Mouse (Mus musculus) cerebellum, adult 9-10 months (tissue): ENCODE results near the gene Ins2.

Experiments used
- DNase-seq: peaks from one replicate; pipeline ENCODE4 v3.0.0; 2022

Gene Ins2

GRCm38 (mm10) chr7:142663931-142664421 is 79.2 kb downstream of the Ins2 start:
- DNase-seq = no peak

GRCm38 (mm10) chr7:142663151-142663550 is 80.0 kb downstream of the Ins2 start:
- no peak for DNase-seq

GRCm38 (mm10) chr7:142661811-142662210 is 81.4 kb downstream of the Ins2 start:
- DNase-seq = no peak

GRCm38 (mm10) chr7:142661046-142661445 is 82.1 kb downstream of the Ins2 start:
- DNase-seq = no peak

GRCm38 (mm10) chr7:142660651-142660945 is 82.6 kb downstream of the Ins2 start:
- DNase-seq = no peak

- DNase-seq = no peak
These were observed 83.2 kb downstream of the Ins2 start for GRCm38 (mm10) chr7:142659767-142660650.

GRCm38 (mm10) chr7:142659181-142659681 is 84.0 kb downstream of the Ins2 start:
- no peak for DNase-seq

- DNase-seq = no peak
These were observed 84.5 kb downstream of the Ins2 start for GRCm38 (mm10) chr7:142658681-142659180.

GRCm38 (mm10) chr7:142657821-142658614 is 85.2 kb downstream of the Ins2 start:
- DNase-seq = no peak

GRCm38 (mm10) chr7:142657341-142657791 is 85.8 kb downstream of the Ins2 start:
- no peak for DNase-seq

GRCm38 (mm10) chr7:142656055-142656454 is 87.1 kb downstream of the Ins2 start:
- DNase-seq = no peak

GRCm38 (mm10) chr7:142655633-142656032 is 87.5 kb downstream of the Ins2 start:
- DNase-seq = no peak

GRCm38 (mm10) chr7:142653726-142654125 is 89.5 kb downstream of the Ins2 start:
- no peak for DNase-seq

- no peak for DNase-seq
These were observed 96.5 kb downstream of the Ins2 start for GRCm38 (mm10) chr7:142646676-142647075.

GRCm38 (mm10) chr7:142645045-142645444 is 98.1 kb downstream of the Ins2 start:
- DNase-seq = no peak

- DNase-seq = peak; percentile 35
These were observed 107.0 kb downstream of the Ins2 start for GRCm38 (mm10) chr7:142636178-142636577.

- peak; percentile 84 for DNase-seq
These were observed 112.5 kb downstream of the Ins2 start for GRCm38 (mm10) chr7:142630691-142631090.

- DNase-seq = no peak
These were observed 113.4 kb downstream of the Ins2 start for GRCm38 (mm10) chr7:142629806-142630205.
